Mouse (Mus musculus) gastrocnemius, adult 8-10 months (tissue): ENCODE data around the gene Acap1. TPM values are rescaled to one million over a fixed set of nuclear protein-coding genes. Genes with fewer than 3 reads are reported as not detected.
"Not testable (repeated sequence)": the region's sequence is repeated elsewhere in the genome, so short reads cannot be mapped to it uniquely, and the experiment has no call there.

Experiments
- DNase-seq, 2 experiments: peaks; one replicate each; pipeline ENCODE4 v3.0.0; 2022; ENCODE audit warnings: low spot score in 2 of 2
- total RNA-seq, 4 experiments: library from RNA; stranded (reverse); gene quantifications; 2 replicates each; pipeline ENCODE4 v1.2.4; 2022

Acap1 gene
- total RNA-seq: under 1 TPM in 3 of 4 experiments, not detected in 1; 0.15 to 0.21 (median 0.19) TPM

DNA sequence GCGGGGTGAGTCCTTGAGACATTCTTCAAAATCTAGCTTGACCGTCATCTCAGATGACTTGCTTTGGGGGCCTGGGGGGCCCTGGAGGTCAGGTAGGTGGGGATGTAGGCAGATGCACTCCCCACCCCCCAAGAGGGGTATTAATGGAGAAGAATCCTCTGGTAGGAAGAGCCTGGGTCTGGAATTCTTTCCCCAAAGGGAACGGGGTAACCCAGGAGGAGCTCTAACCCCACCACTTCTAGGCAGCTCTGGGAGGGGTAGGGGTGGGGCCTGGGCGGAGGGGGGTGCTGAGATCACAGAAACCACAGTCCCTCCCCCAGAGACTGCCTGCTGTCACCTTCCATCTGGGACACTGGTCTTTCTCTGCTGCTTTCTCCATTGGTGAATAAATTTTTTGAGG lies at the start of gene Acap1:
Gene Acap1 (minus strand): TSS at position 249 of the 400 bp plus-strand sequence.
- no peak for DNase-seq

DNA sequence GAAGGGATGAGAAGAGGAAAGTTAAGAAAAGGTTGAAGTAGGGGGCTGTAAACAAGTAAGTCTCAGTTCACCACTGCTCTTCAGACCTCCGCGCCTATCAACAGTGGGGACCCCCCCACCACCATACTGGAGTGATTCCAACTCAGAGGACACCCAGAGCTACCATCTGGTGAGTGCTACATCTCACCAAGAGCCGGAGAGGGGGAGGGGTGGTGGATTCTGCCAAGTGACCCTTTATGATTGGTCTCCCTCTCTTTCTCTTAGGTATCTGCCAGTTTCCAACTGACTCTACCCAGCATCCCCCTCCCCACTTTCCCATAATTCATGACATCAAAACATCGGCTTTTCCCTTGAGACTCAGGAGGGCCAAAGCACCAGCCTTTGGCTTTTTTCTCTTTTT lies 45.6 kb upstream of the Acap1 start:
- no peak for DNase-seq

DNA sequence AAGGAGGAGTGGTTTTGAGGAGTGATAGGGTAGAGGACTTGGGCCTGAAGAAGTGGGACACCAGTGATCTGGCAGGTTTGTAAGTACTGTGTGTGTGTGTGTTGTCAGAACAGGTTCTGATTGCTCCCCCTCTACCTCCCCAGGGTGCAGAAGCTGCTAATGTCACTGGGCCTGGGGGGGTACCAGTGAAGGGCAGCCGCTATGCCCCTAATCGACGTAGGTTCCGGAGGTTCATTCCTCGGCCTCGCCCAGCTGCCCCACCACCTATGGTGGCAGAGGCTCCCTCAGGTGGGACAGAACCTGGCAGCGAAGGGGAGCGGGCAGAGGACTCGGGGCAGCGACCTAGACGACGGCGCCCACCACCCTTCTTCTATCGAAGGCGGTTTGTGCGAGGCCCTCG lies 44.4 kb upstream of the Acap1 start:
- no peak for DNase-seq

DNA sequence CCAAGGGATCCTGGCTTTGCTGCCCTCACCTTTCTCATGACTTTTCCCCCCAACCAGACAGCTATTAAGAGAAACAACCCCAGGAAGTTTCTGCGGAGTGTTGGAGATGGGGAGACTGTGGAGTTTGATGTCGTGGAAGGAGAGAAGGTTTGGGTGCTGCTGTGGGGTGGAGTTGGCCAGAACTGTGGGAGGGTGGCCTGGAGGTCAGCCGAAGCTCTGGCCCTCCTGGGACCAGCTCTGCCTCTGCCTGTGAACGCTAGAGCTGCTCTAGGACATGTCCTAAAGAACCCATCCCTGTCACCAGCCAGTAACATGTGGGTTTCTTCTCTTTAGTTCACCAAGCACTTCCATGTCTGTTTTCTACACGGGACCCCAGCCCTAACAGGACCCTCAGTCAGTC lies 43.8 kb upstream of the Acap1 start:
- DNase-seq: no peak

DNA sequence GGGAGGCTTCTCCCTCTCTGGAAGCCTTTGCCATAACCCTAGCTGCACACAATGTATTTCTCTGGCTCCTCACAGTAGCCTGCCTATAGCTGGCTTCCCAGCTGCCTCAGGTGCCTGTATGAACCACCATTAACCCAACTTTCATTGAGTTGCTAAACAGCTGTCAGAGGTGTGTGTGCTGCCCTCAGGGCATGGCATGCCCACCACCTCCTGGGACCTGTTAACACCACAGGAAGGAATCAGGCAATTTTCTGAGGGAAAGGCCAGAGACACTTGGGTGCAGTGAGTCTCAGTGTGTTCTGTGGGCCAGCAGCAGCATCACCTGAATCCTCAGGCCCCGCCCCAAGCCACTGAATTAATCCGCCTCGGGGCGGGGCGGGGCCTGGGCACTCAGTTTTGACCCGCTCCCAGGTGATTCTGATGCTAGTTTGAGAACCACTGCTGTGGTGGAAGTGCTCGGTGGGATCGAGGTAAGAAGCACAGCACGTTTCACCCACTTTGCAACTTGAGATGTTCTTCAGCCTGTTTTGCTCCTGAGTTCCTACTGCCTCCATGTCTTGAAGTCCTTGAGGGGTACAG lies 43.2 kb upstream of the Acap1 start:
- no peak for DNase-seq

DNA sequence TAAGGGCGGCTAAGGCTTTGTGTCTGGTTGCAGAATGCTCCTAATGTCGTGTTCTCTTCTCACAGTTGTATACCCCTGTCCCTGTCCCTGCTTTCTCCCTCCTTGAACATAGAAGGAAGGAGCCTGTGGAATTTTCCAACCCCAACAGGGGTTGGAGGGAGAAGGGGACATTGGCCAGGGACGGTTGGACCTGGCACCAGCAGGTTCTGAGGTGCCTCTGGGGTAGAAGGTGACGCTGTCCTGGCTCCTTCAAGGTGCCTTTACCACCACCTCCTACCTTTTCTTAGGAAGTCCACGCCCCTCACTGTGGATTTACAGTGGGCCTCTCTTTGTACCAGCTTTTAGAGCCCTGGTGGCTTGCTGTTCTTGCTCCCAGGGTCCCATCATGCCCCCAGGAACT lies 42.5 kb upstream of the Acap1 start:
- no peak for DNase-seq

DNA sequence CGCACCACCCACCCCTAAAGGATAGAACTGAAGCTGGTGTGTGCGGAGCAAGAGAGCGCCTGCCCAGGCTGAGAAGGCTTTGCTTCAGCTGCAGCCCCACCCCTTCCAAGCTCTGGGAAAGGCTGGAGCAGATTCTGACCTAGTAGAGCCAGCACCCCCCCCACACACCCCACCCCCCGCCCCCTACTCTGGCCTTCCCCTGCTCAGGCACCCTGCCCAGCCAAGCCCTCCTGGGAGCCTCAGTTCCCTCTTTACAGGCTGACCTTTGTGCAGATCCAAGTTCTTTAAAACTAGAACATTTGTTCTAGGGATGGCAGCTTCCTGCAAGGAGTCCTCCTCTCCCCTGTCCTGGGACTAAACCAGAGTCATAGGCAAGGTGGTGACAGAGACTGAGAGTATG lies 42.0 kb upstream of the Acap1 start:
- peak in 1 of 2 experiments; percentile 57 for DNase-seq

DNA sequence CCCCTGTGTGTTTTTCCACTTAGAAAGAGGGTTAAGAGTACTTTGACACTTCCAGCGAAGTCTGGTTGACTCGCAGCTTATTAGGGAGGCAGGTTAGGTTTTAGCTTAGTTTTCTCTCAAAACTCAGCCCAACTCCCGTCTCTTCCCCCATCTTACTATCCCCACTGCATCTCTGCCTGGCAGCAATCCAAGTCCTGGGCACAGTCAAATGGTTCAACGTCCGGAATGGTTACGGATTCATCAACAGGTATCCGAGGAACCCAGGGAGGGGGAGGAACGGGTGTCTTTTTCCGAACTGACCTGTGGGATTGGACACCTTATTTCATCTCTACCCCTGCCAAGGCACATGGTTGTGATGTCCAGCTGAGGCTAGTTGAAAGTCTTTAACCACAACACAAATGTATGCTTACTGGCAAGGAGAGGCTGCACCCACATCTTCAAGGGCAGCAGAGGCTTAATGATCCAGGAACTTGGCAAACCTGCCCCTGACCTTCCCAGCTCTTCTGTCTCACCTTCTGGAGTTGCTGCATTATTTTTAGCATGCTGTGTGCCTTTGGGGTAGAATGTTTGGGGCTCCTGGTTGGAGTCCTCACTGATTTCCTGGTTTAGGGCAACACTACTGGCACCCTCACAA lies 41.5 kb upstream of the Acap1 start:
- no peak for DNase-seq

DNA sequence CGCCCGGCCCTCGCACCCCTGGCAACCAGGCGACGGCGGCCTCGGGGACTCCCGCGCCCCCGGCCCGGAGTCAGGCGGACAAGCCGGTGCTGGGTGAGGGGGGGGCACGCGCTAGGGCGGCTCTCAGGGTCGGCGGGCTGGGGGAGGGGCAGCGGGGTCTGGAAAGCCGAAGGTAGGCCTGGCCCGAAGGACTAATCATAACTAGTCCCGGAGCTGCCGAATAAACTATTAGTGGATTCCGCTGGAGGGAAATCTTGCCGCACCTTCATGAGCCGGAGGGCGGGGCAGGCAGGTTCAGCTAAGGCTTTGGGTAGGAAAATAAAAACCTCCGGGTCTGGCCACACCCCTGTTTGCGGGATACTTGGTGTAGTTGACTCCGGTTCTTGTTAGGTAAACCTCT lies 40.8 kb upstream of the Acap1 start:
- DNase-seq: no peak

DNA sequence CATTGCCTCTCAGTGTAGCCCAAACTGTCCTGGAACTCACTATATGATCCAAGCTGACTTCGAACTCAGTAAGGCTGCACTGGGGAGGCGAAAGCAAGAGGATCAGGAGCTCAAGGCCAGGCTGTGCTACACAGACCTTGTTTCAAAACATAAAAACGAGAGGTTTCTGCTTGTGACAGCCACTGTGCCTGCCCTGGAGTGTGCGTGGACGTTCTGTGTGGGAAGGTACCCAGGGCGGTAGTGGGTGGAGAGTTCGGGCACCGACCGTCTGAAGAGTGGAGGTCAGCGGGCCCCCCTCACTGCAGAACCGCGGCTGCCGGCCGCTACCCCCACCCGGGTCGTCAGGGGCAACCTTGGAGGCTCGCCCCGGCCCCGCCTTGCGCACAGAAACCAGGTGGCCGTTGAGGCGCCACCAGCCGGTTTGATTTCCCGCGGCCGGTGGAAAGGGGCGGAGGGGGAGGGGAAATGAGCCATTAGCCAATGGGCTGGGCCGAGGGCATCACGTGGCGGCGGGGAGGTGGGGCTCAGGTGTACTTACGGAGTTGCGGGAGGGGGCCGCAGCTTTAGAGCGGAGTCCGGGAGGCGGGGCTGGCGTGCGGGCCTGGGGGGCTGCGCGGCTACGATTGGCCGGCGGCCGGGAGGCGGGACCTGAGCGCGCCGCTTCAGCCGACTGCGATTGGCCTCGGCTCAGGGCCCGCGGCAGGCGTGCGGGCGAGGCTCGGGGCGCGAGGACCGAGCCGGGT lies 40.0 kb upstream of the Acap1 start, which contains the start of gene Ybx2:
Gene Ybx2 (plus strand): TSS at position 660 of the 743 bp plus-strand sequence.
- DNase-seq: peak; percentile 77 to 86

DNA sequence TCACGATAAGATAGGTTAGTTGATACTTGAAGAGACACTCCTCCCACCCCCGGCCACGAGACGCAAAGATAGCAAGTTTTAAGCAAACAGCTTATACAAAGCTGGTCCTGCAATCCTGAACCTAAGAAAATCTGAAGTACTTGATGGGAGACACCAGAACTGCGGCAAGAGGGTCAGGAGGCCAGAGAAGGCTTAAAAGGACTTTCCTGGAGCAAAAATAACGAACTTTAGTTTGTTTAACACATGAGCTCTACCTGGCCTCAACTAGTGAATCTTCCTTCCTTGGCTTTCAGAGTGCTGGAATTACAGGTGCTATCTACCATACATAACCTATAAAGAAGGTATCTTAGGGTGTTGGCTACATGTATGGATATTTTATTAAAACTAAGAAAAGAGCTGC lies 39.3 kb upstream of the Acap1 start:
- no peak for DNase-seq

DNA sequence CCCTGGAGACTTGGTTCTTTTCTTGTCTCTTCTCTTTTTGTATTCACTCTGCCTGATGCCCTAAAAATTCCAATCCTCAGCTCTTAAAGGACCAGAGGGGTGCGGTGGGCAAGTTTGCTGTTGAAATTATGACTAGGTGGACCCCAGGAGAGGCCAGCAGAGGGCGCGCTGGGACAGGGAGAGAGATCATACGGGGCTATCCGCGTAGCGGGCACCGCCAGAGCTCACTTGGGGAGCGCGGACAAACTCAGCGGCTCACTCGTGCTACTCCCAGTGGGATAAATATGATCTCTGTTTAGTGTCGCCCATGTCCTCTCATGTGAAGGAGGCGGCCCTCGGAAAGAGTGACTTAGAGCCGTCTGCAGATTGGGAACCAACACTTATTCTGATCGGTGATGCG lies 38.8 kb upstream of the Acap1 start:
- peak; percentile 88 to 89 for DNase-seq

DNA sequence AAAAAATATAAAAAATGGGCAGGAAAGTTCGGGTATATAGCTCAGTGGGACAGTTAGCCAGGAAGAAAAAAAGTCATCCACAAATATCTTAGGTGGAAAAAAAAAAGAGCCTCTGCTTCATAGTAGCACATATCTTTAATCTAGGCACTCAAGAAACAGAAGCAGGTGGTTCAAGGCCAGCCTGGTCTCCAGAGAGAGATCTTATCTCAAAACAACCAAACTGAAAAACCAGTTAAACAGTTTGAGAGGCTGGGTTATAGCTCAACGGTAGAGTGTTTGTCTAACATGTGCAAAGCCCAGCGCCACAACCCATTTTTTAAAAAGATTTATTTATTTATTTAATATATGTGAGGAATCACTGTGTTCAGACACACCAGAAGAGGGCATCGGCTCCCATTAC lies 37.7 kb upstream of the Acap1 start:
- no peak for DNase-seq

DNA sequence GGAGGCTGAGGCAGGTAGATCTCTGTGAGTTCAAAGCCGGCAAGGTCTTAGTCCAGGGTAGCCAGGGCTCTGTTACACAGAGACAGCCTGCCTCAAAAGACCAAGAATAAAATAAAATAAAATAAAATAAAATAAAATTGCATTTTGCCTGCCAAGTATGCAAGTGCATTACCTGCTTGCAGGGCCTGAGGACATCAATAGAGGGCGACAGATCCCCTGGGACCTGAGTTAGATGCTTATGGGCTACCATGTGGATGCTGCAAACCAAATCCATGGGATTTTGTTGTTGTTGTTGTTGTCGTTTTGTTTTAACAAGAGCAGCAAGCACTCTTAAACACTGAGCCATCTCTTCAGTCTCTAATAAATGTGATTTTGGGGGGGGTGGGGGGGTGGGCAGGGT lies 36.9 kb upstream of the Acap1 start:
- no peak for DNase-seq

DNA sequence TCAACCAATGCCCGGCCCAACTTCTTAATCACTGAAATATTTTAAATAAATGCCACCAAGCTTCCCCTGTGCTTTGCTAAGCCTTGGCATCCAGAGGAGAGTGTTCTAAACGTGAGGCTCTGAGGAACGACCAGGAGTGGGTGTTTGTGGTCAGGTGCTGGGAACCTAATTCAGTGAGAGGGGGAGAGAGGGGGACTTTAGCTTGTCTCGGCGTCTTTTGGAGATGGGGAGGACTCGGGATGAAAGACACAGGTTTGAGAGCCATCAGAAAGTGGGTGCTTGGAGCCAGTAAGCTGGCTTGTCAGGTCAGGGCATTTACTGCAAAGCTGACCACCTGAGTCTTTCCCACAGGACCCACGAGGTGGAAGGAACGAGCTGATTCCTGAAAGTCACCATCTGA lies 36.4 kb upstream of the Acap1 start:
- no peak for DNase-seq

DNA sequence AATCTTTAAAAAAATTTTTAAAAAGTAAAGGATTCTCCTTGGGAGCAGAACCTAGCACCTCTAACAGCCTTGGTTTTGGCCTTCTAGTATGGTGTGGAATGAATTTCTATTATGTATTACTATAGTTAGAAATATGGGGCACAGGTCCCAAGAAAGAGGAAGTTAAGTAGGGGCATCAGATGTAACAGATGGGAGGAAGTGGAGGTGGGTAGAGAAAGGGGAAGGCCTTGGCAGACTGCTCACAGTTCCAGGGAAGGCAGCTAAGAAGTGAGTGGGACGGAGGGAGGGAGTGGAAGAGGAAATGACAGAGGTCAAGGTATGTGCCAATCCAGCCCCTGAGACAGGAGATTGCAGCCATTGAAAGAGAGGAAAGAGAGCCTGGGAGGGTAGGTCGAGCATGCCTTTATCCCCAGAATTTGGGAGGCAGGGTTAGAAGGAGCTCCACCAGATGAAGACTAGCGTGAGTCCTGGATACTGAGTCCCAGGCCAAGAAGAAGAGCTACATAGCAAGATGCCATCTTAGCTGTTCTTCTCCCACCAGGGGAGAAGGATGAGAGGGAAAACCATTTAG lies 35.7 kb upstream of the Acap1 start:
- DNase-seq: no peak

DNA sequence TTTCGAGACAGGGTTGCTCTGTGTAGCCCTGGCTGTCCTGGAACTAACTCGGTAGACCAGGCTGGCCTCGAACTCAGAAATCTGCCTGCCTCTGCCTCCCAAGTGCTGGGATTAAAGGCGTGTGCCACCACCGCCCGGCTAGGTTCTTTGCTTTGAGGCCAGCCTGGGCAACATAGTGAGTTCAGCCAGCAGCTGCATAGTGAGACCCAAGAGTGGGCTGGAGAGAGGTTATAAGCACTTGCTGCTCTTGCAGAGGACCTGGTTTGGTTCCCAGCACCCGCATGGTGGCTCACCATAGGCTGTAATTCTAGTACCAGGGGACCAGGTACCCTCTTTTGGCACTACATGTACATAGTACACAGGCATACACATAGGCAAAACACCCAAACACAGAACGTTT lies 34.8 kb upstream of the Acap1 start:
- not testable (repeated sequence) for DNase-seq

DNA sequence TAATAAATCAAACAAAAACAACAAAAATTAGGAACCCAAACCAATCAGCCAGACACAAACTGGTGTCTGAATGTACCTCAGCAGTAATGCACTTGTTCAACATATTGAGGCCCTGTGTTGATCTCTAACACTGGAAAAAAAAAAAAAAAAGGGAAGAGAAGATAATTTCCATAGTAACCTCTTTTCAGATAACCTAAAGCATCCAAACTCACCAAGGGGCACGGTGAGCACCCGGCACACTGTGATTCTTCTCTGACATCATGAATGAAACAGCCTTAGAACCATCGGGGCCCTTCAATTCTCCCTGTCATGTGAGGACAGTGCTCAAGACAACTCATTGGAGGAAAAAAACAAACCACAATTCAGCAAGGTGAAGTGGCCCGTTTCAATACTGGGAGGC lies 34.4 kb upstream of the Acap1 start:
- DNase-seq: no peak

DNA sequence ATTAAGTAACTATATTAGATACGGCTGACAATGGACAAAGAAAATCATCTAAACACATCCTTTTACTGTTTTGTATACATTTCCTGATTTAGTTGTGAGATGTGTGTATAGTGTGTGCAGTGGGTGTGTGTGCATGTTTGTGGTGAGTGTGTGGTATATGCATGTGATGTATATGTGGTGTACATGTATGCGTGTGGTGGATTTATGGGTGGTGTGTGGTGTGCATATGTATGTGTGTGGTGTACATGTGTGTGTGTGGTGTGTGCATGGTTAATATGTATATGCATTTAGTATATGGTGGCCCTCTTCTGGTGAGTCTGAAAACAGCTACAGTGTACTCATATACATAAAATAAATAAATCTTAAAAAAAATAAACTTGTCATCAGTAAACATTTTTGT lies 32.2 kb upstream of the Acap1 start:
- DNase-seq: no peak

DNA sequence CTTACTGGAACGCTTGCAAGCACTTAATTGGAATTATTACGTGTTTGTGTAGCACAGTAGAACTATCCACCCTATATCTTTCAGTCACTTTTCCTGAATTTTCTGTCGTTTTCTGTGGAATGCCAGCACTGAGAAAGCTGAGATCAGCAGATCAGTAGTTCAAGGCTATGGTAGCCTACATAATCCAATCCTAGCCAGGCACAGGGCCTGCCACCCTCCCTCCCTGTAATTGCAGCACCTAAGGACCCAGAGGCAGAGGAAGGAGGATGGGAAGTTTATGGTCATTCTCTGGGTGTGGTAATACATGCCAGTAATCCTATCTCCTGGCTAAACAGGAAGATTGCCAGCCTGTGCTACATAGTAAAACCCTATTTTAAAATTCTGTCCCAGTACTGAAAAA lies 27.5 kb upstream of the Acap1 start:
- no peak for DNase-seq

DNA sequence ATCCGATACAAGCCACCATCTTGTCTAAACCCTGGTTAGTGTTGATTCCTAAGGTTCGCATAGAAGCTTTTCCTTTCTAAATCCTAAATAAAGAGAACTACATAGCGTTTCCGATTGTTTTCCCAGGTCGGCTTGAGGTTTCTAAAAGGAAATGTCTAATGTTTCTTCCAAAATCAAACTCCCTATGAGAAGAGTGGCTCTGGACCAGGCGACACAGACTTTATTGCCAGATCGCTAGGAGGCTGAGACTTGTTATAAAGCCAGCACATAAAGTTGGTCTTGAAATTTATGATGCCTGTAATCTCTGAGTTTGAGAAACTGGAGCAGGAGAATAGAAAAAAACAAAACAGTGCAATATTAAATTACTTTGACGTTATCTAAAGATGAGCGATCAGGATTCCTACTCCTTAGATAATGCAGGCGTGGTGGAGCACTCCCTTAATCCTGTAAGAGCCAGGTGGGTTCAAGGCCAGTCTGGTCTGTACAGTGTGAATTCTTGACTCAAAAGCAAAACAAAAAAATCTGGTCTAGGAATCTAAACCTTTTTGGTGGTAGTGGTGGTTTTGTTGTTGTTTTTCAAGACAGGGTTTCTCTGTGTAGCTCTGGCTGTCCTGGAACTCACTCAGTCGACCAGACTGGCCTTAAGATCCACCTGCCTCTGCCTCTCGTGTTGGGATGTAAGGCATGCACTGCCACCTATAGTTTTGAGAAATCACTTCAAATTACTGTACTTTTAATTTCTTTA lies 26.8 kb upstream of the Acap1 start:
- DNase-seq: no peak
